Mouse (Mus musculus) erythroid progenitor cell, adult 5-6 weeks (primary cell): Measurements from ENCODE around the gene Kdm4d. TPM values are rescaled to one million over a fixed set of nuclear protein-coding genes. Genes with fewer than 3 reads are reported as not detected.
"Not testable (repeated sequence)": the region's sequence is repeated elsewhere in the genome, so short reads cannot be mapped to it uniquely, and the experiment has no call there.

ENCODE experiments used
- ATAC-seq: replicated peaks from 2 replicates; pipeline ENCODE4 v1.8.0; 2016; ENCODE audit warnings: moderate number of reproducible peaks, mild to moderate bottlenecking, moderate TSS enrichment, inconsistent platforms; ENCODE audit not compliant: poor library complexity, low FRiP score, severe bottlenecking
- total RNA-seq, 2 experiments: library from RNA; stranded (forward) in 1 of 2; stranded (reverse) in 1 of 2; fragments of 150-400 nt in 1 of 2; fragments of 186-747, 209-891 nt in 1 of 2; gene quantifications; 2 replicates each; pipeline versions ENCODE4 v1.2.3 to v1.2.4; 2015 to 2017; ENCODE audit warnings: low replicate concordance in 2 of 2

The Kdm4d gene
- total RNA-seq, 2 experiments from 2014 or later, result not detected

GRCm38 (mm10) chr9:14462536-14462935, 37.7 kb downstream of the Kdm4d start:
- ATAC-seq, result not testable (repeated sequence)

- ATAC-seq, result no peak
Measured at GRCm38 (mm10) chr9:14456320-14456719, 44.0 kb downstream of the Kdm4d start.

GRCm38 (mm10) chr9:14451120-14451519, 49.2 kb downstream of the Kdm4d start:
- ATAC-seq, result peak; percentile 53; the same call in 1 of the 2 replicates

GRCm38 (mm10) chr9:14447086-14447485, 53.2 kb downstream of the Kdm4d start:
- ATAC-seq, result not testable (repeated sequence)

- no peak for ATAC-seq
Measured at GRCm38 (mm10) chr9:14440347-14440746, 59.9 kb downstream of the Kdm4d start.

GRCm38 (mm10) chr9:14433252-14433939, 66.9 kb downstream of the Kdm4d start:
- no peak for ATAC-seq

Other genes with a start within 250 kb of the Kdm4d start
- gene Sesn3, start 225.4 kb downstream of the Kdm4d start, total RNA-seq (2015; ENCODE audit: low replicate concordance), result 5.9 and 7.9 TPM in 2 replicates
- 1.7 and 3.2 TPM in 2 replicates for gene Sesn3, start 225.4 kb downstream of the Kdm4d start, total RNA-seq (2017; ENCODE audit: low replicate concordance)
- gene Endod1, start 119.0 kb downstream of the Kdm4d start, total RNA-seq (2015; ENCODE audit: low replicate concordance), result 149 TPM in 2 replicates
- 185 and 206 TPM in 2 replicates for gene Endod1, start 119.0 kb downstream of the Kdm4d start, total RNA-seq (2017; ENCODE audit: low replicate concordance)
- 77.8 and 93.1 TPM in 2 replicates for gene Cwc15, start 135 bp upstream of the Kdm4d start, total RNA-seq (2015; ENCODE audit: low replicate concordance)
- 81.4 and 94.3 TPM in 2 replicates for gene Cwc15, start 135 bp upstream of the Kdm4d start, total RNA-seq (2017; ENCODE audit: low replicate concordance)
- not detected in 2 replicates for gene Amotl1, start 144.6 kb upstream of the Kdm4d start, total RNA-seq (2015; ENCODE audit: low replicate concordance)
- 0.13 and 0.53 TPM in 2 replicates for gene Amotl1, start 144.6 kb upstream of the Kdm4d start, total RNA-seq (2017; ENCODE audit: low replicate concordance)
- gene Piwil4, start 240.3 kb upstream of the Kdm4d start, total RNA-seq (2015; ENCODE audit: low replicate concordance), result not detected in 2 replicates
- gene Piwil4, start 240.3 kb upstream of the Kdm4d start, total RNA-seq (2017; ENCODE audit: low replicate concordance), result not detected in 2 replicates